Mouse (Mus musculus): ENCODE results near the gene Tas1r1. TPM values are rescaled to one million over a fixed set of nuclear protein-coding genes. Genes with fewer than 3 reads are reported as not detected.

The Tas1r1 gene
- 1 to 10 TPM in 1 of 2 experiments, under 1 TPM in 1; 0.43 to 1.1 TPM for total RNA-seq (2021)
- long read RNA-seq, experiment 1, partial matches to known transcripts, result 1 of 3 reads
- long read RNA-seq, experiment 1, other reads (novel, unspliced or antisense), result 1 of 3 reads
- long read RNA-seq, experiment 2, partial matches to known transcripts, result 0 of 1 reads
- long read RNA-seq, experiment 2, other reads (novel, unspliced or antisense), result 0 of 1 reads

DNA sequence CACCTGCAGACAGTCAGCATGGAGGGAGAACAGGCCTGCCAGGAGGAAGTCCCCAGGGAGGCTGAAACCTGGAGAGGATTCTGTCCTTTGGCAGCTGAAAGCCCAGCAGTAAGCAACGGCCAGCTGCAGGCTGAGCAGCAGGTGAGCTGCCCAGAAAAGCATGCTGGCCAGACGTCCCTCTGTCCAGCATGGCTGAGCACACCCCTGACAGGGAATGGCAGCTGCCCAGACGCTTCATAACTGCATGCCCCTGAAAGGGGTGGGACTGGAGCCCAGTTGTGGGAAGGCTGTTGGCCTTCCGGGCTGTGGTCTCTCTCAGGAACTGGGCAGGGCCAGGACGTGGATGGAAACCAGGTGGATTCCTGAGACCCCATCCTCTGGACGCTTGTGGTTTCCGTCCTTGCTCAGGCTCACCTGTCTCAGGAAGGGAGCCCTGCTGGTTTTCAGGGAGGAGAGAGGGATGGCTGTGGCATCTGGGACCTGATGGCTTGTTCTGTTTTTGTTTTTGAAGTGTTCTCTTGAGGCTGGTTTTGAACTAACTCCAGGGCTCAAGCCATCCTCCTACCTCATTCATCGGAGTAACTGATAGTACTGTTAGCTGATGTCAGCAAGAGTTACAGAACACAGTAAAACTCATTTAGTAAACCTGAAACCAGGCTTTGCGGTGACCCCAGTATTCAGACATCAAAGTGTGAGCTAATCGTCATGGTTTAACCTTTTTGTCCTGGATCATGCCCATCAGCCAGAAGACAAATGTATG is at the start of gene Tas1r1:
Gene Tas1r1 (minus strand): TSS at position 344 of the 760 bp plus-strand sequence.
- intact Hi-C loops (cut with DNase I), result loop anchor here (2.0 kb wide), 2 partner anchors 58 kb away; no protein-coding TSS in a partner anchor

DNA sequence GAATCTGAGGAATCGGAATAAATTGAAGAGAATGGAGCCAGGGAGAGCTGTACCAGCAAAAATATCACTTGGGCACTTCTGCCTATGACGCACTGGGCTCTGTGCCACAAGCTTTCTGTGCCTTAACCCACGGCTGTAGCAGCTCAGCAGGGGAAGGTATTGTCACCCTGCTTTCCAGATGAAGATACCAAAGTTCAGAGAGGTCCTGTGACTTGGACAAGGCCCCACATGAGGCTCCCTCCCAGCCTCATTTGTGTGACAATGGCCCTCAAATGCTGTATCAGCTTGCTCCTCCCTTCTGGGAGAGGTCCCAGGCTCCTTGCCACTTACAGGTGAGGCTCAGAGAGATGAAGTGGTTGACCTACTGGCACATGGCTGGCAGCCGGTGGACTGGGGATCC is 49.8 kb upstream of the Tas1r1 start:
- DNase-seq, result no peak
- intact Hi-C loops (cut with DNase I), result no loop called here

More for the DNA sequence above, at the start of gene Tas1r1:
- DNase-seq, result no peak

DNA sequence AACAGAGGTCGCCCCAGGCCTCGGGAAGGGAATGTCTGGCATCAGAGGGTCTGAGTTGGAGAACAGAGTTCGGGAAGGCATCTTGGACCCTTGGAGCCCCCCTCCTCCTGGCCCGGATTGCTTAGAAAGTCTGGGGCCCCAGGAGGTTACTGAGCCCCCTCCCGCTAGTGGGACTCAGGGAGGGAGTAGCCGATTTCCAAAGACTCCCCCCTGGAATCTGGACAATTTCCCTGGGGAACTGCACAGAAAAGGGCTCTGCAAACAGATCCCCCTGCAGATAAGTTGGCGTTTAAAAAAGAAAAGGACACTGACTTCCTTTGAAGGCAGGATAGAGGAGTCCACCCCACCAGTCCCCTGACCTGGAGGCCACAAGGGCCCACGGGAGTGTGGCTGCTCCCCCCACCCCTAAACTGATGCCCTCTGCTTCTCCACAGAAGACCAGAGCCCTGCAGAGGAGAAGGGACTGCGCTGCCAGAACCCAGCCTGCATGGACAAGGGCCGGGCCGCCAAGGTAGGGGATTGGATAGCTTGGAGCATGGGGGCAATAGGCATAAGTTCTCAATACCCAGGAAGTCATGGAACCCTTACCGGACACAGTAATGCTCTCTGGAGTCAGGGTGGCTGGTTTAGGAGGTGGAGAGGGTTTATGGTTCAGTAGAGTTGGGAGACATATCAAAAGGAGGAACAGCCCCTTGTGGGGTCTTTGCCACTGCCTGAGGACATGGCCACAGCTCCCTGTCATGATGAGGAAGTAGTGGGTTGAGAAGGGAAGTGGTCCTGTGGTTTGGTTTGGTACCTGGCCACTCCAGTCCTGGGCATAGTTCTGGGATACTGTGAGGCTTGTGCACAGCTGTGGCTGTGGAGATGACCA is 49.1 kb upstream of the Tas1r1 start:
- DNase-seq, result no peak
- intact Hi-C loops (cut with DNase I), result no loop called here

DNA sequence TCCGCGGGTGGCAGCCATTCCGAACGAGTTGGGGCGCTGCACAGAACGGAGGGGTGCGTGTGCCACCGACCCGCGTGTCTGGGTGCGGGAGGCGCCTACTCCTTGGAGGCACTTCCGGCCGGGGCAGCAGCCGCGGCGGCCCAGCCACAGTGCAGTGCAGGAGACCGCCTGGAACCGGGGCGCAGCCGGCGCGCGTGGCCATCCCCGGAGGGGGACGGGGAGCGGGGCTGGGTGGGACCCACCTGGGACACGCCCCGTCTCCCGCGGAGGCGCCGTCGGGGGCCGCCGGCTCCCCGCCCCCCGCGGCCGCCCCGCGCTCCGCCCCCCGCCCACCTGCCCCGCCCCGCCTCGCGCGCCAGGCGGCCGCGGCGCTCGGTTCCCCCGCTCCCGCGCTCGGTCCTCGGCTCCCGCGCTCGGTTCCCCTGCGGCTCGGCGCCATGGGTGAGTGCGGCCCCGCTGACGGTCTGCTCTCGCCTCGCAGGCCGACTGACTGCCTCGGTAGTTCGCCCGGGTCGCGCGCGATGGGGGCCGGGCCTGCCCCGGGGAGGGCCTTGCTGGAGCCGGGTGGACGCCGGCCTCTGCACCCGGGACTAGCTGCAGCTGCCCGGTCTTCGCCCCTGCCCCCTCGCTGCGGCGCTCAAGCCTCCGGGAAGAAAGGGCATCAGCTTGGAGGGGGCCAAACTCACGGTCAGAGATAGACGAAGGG is 48.3 kb upstream of the Tas1r1 start:
- peak; percentile 44 to 61 for DNase-seq
- intact Hi-C loops (cut with DNase I), result no loop called here

DNA sequence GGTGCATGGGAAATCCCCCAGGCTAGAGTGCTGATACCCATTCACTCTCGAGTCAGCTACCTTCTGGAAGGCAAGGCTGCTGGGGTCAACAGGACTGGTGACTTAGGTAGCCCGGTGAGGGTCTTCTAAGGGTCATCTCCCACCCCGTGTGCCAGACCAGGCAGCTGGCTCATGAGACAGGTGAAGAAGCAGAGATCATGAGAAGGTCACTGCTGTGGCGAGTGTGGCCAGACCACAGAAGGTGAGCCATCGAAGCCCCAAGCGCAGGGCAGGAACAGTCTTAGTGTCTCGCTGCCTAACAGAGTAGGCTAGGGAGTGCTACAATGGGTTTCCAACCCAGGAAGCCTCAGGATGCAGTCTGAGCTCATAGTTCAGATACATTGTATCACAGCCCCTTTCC is 46.2 kb upstream of the Tas1r1 start:
- intact Hi-C loops (cut with DNase I), result no loop called here
- DNase-seq, result no peak

DNA sequence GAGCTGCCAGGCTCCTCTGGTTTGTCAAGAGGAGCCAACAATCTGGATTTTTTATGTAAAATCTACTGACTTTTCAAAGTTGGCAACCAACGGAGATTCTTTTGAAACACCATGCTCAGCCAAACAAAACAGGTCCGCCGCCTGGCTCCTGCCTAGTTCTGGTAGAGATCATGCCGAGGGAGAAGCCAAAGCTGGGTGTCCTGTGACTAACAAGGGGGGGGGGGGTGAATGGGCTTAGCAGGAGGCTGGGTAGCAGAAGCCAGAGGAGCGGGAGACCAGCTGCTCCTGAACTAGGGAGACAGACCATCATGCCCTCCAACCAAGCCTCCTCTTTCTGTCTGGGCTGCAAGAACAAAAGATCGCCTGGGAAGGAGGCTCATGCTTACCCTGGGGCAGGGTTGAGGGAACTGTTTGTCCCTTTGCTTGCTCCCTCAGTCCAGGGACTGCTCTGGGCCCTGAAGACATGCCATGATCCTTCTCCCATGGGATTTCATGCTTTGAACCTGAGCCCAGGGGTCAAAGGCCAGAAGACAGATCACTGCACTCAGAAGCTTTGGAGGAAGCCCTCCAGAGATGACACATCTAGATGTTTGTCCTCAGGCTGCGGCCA is 45.3 kb upstream of the Tas1r1 start:
- intact Hi-C loops (cut with DNase I), result no loop called here
- no peak for DNase-seq

DNA sequence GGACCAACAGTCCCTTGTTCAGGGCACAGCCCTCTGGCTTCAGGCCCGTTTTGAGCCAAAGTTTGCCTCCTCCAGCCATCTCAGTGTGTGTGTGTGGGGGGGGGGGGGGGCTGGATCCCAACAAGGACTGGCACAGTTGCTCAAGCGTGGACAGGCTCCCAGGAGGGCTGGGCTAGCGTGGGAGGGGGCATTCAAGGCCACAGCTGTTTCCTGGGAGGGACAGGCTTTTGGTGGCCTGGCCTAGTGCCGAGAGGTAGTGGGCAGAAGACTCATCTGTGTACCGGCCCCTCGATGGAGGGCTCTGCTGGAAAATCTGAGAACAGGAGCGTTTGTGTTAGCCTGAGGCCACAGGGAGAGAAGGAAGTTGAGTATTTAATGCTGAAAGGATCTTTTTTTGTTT is 41.6 kb upstream of the Tas1r1 start:
- DNase-seq, result peak in 1 of 2 experiments; percentile 28
- intact Hi-C loops (cut with DNase I), result no loop called here

DNA sequence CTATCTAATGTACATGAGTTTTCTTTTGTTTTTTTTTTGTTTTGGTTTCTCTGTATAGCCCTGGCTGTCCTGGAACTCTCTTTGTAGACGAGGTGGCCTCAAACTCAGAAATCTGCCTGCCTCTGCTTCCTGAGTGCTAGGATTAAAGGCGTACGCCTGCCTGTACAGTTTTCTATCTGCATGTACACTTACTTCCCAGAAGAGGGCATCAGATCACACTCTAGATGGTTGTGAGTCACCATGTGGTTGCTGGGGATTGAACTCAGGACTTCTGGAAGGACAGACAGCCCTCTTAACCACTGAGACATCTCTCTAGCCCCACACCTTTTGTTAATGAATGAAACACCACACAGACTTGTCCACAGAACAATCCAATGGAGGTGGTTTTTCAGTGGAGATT is 40.9 kb upstream of the Tas1r1 start:
- intact Hi-C loops (cut with DNase I), result no loop called here

DNA sequence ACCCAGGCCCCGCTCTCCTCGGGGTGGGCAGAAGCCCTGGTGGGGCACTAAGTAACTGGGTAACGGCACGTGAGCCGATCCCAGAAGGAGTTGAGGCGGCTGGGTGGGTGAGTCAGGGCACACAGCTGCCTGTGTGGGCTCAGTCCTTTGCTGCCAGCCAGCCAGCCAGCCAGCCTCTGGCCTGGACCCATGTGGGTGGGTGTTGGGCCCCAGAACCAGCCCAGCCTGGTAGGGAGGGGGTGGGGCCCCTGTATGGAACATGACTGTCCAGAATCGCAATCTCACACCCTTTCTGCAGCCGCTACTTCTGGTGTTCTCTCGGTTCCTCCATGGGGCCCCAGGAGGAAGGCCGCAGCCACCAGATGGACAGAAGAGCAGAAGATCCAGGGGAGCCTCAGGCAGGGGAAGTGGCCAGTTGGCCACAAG is 39.8 kb upstream of the Tas1r1 start:
- DNase-seq, result peak in 1 of 2 experiments; percentile 35
- intact Hi-C loops (cut with DNase I), result no loop called here

More for the DNA sequence above, 40.9 kb upstream of the Tas1r1 start:
- DNase-seq, result no peak

DNA sequence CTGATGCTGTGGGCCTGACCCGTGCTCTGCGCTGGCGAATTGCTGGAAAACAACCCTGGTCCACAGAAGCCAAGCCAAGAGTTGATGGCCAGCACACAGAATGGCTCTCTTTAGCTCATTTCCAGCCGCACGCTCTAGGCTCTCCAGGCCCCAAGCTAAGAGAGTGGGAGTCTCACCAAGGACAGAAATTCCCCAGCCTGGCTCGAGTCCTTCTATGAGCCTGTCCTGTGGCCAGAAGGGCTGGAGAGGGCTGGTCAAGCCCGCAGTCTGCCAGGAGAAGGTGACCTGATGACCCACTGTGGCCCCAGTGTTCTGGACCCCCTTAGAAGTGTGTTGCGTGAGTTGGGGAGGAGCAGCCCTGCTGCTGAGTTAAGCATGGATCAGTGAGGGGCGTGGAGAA is 38.8 kb upstream of the Tas1r1 start:
- DNase-seq, result no peak
- intact Hi-C loops (cut with DNase I), result no loop called here

DNA sequence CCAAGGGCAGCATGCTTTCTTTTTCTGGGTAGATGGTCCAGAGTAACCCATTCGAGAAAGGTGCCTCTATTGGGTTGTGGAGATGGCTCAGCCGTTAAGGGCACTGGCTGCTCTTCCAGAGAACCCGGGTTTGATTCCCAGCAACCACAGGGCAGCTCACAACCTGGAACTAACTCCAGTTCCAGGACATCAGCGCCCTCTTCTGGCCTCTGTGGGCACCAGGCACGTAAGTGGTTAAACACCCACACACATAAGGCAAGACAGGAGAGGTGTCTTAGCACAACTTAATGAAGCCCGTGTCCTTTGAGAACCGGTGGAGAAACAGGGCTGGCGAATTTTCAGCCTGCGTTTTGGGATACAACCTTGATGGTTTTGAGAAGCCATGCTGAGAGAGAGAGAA is 36.2 kb upstream of the Tas1r1 start:
- intact Hi-C loops (cut with DNase I), result no loop called here
- DNase-seq, result no peak

DNA sequence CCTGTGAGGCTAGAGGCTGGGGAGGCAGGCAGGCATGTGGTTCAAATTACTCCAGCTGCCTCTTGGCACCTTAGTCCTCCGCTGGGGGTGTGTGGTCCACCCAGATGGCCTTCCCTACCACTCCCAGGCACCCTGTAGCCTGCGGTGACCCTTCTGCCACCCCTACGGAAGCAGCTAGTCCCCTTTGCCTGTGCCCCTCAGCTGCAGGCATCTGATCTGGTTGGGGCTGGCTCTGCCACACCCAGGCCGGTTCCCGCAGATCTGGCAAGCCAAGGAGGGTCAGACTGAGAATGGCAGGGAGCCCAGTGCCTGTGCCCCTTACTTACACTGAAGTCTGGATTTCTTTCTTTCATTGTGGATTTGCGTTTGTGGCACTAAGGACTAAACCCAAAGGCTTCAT is 35.3 kb upstream of the Tas1r1 start:
- intact Hi-C loops (cut with DNase I), result no loop called here
- DNase-seq, result no peak

DNA sequence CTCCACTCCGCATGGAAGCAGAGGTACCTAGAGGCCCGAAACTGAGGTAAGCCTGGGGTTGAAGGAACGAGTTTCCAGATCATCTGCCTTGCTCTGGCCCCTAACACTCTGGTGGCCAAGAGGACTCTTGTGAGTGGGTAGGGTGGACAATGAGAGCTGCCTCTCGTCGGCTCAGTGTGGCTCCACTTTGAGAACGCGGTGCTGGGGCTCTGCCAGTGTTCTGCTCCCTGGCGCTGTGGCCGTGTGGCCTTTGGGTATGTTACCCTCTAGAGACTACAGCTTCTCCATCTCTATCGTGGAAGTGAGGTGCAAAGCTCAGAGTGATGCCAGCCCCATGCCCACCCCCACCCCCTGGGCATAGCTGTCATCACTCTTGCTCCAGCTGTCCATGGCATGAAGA is 34.3 kb upstream of the Tas1r1 start:
- intact Hi-C loops (cut with DNase I), result no loop called here
- no peak for DNase-seq

DNA sequence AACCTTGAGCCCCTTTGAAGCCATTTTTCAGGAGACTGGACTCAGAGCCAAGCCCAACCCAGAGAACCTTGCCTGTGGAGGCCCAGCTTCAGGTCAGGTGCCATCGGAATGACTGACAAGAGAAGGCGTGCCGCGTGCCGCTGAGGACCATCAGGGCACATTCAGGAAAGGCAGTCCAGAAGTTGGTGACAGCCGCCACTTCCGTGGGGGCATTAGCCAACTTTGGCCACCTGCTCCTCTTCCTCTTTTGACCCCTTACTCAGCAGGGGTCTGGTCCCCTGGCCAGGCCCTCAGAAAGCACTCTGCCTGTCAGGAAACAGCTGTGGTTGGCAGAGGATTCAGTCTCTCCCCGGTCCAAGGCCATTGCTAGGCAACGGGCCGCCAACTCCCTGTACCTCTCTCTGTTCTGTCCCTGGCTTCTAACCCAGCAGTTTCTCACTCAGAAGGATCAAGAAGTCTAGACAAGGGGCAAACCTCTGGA is 33.8 kb upstream of the Tas1r1 start, which contains the start of gene Plekhg5:
Gene Plekhg5 (plus strand): TSS at position 378 of the 481 bp plus-strand sequence.
- intact Hi-C loops (cut with DNase I), result no loop called here
- DNase-seq, result peak; percentile 40 to 44

DNA sequence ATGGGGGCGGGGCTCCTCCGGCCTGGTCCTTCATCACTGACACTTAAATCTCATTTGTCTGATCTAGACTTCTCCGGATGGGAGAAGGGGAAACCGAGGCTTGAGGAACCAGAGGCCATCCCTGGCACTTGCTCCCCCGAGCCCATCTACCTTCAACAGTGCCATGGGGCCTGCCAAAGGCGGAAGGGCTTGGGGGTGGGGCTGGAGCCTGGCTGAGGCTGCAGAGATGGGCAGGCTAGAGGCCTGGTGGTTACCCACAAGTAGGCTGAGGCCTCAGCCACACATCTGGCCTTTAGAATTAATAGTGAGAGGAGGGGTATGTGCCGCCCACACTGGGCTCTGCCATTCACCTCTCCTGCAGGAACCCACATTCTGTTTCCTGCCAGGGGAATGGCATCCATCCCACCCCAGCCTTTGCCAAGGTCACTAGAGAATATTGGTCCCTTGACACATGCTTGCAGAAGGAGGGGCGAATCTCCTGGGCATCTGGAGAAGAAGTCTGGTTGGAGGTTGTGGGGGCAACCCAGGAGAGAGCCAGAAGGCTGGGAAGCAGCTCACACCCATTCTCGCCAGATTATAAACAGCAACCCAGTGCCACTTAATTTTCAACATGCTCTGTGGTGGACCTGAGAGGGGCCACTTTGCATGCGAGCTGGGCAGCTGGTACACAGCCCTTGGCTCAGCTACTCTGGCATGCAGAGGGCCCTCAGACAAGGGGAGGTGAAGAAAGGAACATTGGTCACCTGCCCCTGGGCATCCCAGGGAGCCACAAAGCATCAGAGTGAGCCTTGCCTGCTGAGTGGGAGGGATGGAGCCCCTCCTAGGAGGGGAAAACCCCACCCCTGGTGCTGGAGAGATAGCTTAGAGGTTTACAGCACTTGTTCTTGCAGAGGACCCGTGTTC is 32.4 kb upstream of the Tas1r1 start:
- no peak for DNase-seq
- intact Hi-C loops (cut with DNase I), result no loop called here

DNA sequence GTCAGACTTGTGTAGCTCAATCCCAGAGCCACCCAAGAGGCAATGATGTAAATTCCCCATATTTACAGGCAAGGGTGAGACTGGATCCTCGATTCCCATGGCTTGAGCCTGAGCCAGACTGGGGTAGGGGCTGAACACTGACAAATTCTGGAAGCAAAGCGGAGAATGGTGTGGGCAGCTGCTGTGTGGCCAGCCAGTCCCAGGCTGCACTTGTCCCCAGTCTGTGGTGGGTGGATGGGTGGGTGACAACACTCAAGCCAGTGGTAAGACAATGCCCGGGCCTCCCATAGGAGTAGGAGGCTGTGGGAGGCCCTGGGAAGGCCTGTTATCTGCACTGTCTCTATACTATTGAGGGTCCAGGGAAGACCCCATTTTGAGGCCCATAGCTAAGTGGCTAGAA is 30.9 kb upstream of the Tas1r1 start:
- intact Hi-C loops (cut with DNase I), result no loop called here
- DNase-seq, result no peak

DNA sequence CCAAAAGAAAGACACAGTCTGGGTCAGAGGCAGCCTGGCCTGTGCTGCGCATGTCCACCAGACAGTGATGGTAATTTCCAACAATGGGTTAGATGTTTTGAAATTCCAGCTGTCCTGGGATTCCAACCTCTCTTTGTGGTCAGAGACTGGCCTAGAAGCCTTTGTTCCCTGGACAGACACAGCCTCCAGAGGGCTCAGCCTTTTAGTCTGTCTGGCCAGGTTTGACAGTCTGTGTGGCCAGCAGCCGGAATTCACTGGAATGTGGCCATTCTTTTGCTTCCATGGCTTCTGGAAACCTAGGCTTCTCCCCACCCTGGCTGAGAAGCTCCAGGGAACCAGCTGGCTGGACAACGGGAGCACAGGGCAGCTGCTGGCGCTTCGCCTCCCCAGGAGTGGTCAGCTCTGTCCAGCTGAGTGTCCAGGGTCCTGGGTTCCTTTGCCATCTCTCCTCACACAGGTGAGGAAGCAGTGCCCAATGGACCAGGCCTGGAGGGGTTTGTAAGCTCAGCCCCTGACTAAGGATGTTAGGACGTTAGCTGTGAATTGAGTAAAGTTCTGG is 29.9 kb upstream of the Tas1r1 start:
- intact Hi-C loops (cut with DNase I), result no loop called here
- DNase-seq, result peak in 1 of 2 experiments; percentile 46

DNA sequence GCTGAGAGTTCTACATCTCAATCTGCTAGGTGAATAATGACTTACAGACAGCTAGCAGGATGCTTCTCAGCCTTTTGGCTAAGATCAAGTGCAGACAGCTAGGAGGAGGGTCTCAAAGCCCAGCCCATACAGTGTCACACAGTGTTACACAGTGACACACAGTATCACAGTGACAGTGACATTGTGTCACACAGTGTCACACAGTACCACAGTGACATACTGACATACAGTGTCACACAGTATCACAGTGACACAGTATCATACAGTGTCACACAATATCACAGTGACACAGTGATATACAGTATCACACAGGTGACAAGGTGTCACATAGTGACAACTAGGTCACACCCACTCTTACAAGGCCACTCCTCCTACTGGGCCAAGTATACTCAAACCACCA is 28.9 kb upstream of the Tas1r1 start:
- intact Hi-C loops (cut with DNase I), result no loop called here
- DNase-seq, result no peak
